Mouse (Mus musculus): ENCODE data around the gene Il21r.

GRCm38 (mm10) chr7:125615453-125615852 is 12.2 kb downstream of the Il21r start:
- TF ChIP-seq POLR2A (IDR thresholded peaks at IDR 0.05; ENCODE audit: borderline replicate concordance, extremely low read depth, insufficient read depth, insufficient read length, poor library complexity, severe bottlenecking) (no peak), CTCF (IDR thresholded peaks at IDR 0.05; ENCODE audit: borderline replicate concordance, extremely low read depth, insufficient read depth, insufficient read length) (no peak)

Data from brain, embryonic 14.5 days (tissue).